Mouse (Mus musculus) CD4-positive, CD25-positive, alpha-beta regulatory T cell, adult 9 weeks (primary cell): Measurements from ENCODE around the gene Sh2b2. TPM values are rescaled to one million over a fixed set of nuclear protein-coding genes. Genes with fewer than 3 reads are reported as not detected.

Experiments used
- polyA plus RNA-seq: library from polyadenylated mRNA; unstranded; fragments of 100-300 nt; shearing (Covaris generic); gene quantifications from one replicate; pipeline ENCODE4 v1.2.1, GENCODE M21; 2017

Sh2b2 gene
- polyA plus RNA-seq, result not detected

DNA sequence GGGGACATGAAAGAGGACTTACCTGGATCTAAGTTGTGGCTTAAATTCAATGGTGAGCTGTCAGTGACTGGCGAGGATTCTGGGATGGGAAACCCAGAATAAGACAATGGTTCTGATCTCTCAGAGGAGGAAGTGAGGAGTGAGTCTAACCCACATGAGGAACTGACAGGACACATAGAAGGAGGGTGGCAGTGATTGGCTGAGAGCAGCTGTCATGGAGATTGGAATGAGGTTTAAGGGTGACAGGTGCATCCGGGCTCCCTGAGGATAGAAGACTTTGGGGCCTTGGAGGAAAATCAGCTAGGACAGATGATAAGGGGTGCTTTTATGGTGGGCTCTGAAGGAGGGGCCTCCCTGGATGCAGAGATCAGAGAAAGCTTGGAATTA, at the start of gene Sh2b2:
TSS of gene Sh2b2 (minus strand) at position 105 of the 387 bp plus-strand sequence.

DNA sequence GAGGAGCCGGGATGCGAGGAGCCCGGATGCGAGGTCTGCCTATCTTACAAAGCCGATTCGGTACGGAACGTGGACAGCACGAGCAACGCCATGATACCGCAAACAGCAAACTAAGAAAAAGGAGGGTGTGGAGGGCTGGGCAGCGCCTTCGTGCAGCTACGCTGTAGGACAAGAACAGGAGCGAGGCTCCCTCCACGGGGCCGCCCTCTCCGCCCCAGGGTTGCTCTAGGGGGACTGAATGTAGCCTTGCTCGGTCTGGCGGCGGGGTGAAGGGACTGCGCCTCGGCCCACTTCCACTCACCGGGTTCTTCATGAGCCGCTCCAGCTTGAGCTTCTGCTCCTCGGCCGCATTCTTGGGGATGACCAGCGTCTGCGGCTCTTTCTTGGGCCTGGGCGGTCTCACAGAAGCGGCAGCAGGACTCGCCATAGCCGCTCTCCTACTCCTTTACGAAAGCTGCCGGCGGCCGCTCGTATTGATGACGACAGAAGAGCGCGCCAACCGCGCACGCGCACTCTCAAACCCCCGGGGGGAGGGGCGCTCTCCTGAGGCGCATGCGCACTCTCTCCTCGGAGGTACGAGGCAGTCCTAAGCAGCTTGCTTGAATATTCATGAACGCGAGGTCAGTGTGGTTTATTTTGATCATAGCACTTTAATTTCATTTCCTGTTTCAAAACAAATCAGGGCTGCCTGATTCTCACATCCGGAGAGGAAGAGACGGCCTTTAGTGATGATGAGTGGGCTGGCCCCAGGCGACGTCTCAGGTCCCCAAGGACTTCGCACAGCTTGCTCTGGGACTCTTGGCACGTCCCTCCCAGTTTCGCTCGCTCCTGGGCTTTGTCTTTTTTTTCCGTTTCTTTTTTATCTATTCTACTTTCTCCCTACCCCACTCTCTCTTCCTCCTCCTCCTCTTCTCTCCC, 47.6 kb downstream of the Sh2b2 start, which contains the start of gene Prkrip1:
TSS of gene Prkrip1 (minus strand) at position 490 of the 918 bp plus-strand sequence.

DNA sequence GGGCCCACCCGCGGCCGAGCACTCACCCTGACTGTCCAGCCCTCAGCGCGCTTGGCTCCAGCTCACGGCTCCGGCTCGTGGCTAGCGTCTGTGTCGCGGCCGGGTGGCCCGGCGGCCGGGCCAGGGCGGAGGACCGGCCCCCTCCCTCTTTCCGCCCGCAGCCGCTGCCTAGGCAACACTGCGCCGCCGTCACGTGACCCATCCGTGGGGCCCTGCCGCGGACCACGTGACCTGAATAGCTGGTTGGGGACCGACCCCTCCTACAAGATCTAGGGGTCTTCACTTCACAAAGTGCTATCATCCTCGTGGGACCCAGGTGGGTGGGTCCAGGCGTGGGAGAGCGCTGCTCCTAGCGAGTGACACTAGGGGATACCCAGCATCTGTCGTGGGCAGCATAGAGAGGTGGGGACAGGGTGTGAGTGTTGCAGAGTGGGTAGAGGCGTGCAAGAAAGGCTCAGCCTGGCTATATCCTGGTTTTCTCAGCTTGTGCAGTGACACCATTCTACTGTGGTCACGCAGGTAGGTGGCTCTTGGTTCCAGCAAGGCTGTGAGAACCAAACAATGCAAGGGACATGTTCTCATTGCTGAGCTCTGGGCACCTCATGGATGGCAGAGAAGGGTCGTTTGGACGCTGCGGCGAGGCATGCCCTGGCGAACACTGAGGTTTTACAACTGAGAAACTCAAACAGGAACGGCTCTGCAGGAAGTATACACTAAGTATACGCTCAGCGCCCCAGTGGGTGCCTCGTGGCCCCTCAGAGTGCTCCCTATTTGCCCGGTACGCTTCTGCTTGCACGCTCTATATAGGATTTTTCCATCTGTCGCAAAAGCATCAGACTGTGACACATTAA, 75.6 kb downstream of the Sh2b2 start, which contains the start of gene Orai2:
TSS of gene Orai2 (minus strand) at position 202 of the 851 bp plus-strand sequence.

Other genes starting within 250 kb of the Sh2b2 start
- gene Upk3b, start 208.1 kb downstream of the Sh2b2 start, polyA plus RNA-seq, result not detected
- not detected for gene Upk3bl, start 192.1 kb downstream of the Sh2b2 start, polyA plus RNA-seq
- 2.1 TPM for gene Rasa4, start 162.6 kb downstream of the Sh2b2 start, polyA plus RNA-seq
- 191 TPM for gene Polr2j, start 129.9 kb downstream of the Sh2b2 start, polyA plus RNA-seq
- gene Lrwd1, start 110.5 kb downstream of the Sh2b2 start, polyA plus RNA-seq, result 61.8 TPM
- gene Alkbh4, start 110.4 kb downstream of the Sh2b2 start, polyA plus RNA-seq, result 79.4 TPM
- gene Orai2, start 75.8 kb downstream of the Sh2b2 start, polyA plus RNA-seq, result 83.1 TPM
- gene Prkrip1, start 47.6 kb downstream of the Sh2b2 start, polyA plus RNA-seq, result 52.9 TPM